In the genomic region with DNA sequence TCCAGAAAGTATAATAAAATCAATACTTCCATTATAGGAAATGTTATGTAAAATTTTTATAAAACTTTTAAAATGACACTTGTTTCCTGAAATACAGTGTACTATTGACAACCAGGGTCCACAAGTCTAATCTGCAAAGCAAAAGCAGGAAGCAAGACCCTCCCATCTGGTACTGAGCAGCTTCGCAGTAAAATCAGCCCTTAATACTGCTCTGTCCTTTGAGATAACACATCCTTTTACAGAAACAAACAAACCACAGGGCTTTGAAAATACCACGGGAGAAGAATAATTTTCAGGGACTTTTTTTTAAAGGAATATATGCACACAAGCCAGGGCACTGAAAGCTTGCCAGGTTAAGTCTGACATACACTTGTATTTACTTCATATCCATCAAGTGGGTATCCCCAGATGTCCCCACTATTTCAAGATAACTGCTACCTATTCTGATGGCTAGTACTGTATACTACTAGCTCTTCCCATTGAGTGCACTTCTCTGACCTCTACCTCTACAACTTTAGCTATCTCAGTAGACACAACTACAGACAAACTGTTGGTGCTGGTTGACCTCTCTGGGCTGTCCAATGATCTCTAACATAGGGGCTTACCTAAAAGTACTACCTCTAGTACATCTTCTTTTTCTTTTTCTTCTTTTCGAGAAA, we compare ENCODE assay signal across 14 mouse cellular contexts.
"Had no signal": no experiment of that assay in that cellular context is flagged by ENCODE, and none has a peak within 500 bp of the region (broad histone marks: within the 10 kb centered on the region; RNA-seq: fewer than 3 reads in every experiment).

No protein-coding gene starts in this region.

- H3K9me3 ChIP-seq: limb, embryonic 15.5 days had no signal

- ATAC-seq: intestine, embryonic 16.5 days; lung, postnatal 0 days had no signal

- H3K4me1 ChIP-seq: limb, embryonic 12.5 days had no signal

- H3K27me3 ChIP-seq: limb, embryonic 12.5 days; limb, embryonic 15.5 days had no signal

- H3K4me3 ChIP-seq: limb, embryonic 12.5 days; limb, embryonic 15.5 days had no signal

- DNase-seq: kidney, adult 18-20 months; kidney, adult 9 months; kidney, postnatal 14 days; kidney, postnatal 4 days; left cerebral cortex, postnatal 4 days; lung, embryonic 14.5 days; midbrain, embryonic 14.5 days; thymus, adult 2 months; thymus, postnatal 14 days; thymus, postnatal 4 days had no signal
